Mouse (Mus musculus) retina, adult 2 months (tissue): ENCODE data around the gene Gja5.
"Not testable (repeated sequence)": the region's sequence is repeated elsewhere in the genome, so short reads cannot be mapped to it uniquely, and the experiment has no call there.

ENCODE experiments used
- DNase-seq: peaks from one replicate; pipeline ENCODE4 v3.0.0-alpha.2; 2012; ENCODE audit warnings: low read depth, low spot score

The Gja5 gene

GRCm38 (mm10) chr3:97100784-97101641, 196.5 kb downstream of the Gja5 start:
- DNase-seq, result no peak

DNA sequence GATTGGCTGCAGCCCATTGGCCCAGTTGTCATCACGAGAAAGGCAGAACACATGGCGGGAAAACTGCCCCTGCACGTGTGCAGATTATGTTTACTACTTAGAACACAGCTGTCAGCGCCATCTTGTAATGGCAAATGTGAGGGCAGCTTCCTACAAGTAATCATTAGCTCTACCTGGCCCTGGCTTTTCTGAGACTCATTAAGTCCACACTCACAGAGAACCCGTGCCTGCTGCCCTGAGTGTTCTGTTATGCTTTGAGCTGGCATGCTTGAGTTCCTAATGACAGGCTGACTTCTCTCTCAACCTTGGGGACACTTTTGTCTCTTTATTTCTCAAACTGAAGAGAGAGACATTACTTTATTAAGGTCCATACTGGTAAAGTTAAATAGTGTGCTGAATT, 199.5 kb downstream of the Gja5 start:
- not testable (repeated sequence) for DNase-seq

- no peak for DNase-seq
These were observed 200.4 kb downstream of the Gja5 start for GRCm38 (mm10) chr3:97104696-97105430.

- no peak for DNase-seq
These were observed 213.0 kb downstream of the Gja5 start for GRCm38 (mm10) chr3:97117511-97117910.

GRCm38 (mm10) chr3:97118313-97118712, 213.8 kb downstream of the Gja5 start:
- DNase-seq, result no peak

DNA sequence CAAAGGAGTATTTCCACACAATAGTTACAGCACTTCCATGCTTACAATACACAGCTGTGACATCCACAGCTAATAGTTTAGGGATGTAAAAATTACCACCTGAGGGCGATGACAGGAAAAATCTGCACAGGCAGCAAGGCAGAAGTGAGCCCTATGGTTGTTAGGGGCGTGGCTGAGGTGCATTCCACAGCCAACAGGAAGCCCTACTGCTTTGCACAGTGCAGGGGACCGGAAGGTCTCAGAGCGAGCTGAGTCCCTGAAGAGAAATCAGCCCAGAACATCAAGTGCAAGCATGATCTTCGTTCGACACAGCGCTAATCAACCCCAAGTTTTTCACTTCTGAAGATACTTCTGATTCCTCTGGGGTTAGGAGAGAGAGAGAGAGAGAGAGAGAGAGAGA, 219.7 kb downstream of the Gja5 start:
- no peak for DNase-seq
